Mouse (Mus musculus) intestine, embryonic 14.5 days (tissue): Measurements from ENCODE around the gene Ctps. TPM values are rescaled to one million over a fixed set of nuclear protein-coding genes. Genes with fewer than 3 reads are reported as not detected.
A peak's percentile ranks its signal among the peaks of the same experiment; 100 is the strongest.

ENCODE experiments used
- ATAC-seq: fragments of 200-750 bp; cut with Nextera tagmentation; replicated peaks from 2 replicates; pipeline ENCODE4 v1.8.0; 2017; ENCODE audit warnings: low read depth, moderate number of reproducible peaks, moderate TSS enrichment, moderate library complexity; ENCODE audit not compliant: low FRiP score, low TSS enrichment
- DNase-seq: peaks from one replicate; pipeline ENCODE4 v3.0.0-alpha.2; 2018; ENCODE audit warnings: low spot score
- H3K27ac ChIP-seq: fragments of 300-500 bp; sonication (generic); 2 replicates; pipeline ENCODE4 v1.5.1; 2014; ENCODE audit warnings: low read depth, mild to moderate bottlenecking, control low read depth
- H3K27me3 ChIP-seq: fragments of 300-500 bp; sonication (generic); replicated peaks from 2 replicates; pipeline ENCODE4 v1.6.1; 2014; ENCODE audit warnings: low read length, control low read depth; ENCODE audit not compliant: control insufficient read depth, insufficient read depth
- H3K36me3 ChIP-seq: fragments of 300-500 bp; sonication (generic); 2 replicates; pipeline ENCODE4 v1.6.1; 2014; ENCODE audit warnings: low read length, control low read depth; ENCODE audit not compliant: control insufficient read depth, insufficient read depth
- H3K4me1 ChIP-seq: fragments of 300-500 bp; sonication (generic); replicated peaks from 2 replicates; pipeline ENCODE4 v1.6.1; 2014; ENCODE audit warnings: low read length, control low read depth, mixed read lengths; ENCODE audit not compliant: control insufficient read depth, insufficient read depth
- H3K4me2 ChIP-seq: fragments of 300-500 bp; sonication (generic); 2 replicates; pipeline ENCODE4 v1.6.1; 2014; ENCODE audit warnings: low read length
- H3K4me3 ChIP-seq: fragments of 300-500 bp; sonication (generic); 2 replicates; pipeline ENCODE4 v1.5.1; 2014; ENCODE audit warnings: low read depth, low read length, control low read depth, mixed read lengths
- H3K9ac ChIP-seq: fragments of 300-500 bp; sonication (generic); 2 replicates; pipeline ENCODE4 v1.6.1; 2014; ENCODE audit warnings: mild to moderate bottlenecking, low read length
- H3K9me3 ChIP-seq: fragments of 300-500 bp; sonication (generic); 2 replicates; pipeline ENCODE4 v1.6.1; 2016; ENCODE audit warnings: low read length, control low read depth; ENCODE audit not compliant: control insufficient read depth
- WGBS: fragments of 180-500 bp; shearing (Covaris S2); extraction: QIAGEN DNeasy Blood & Tissue Kit; methylation state at CpG from one replicate; pipeline ENCODE4 v1.1.7; 2014; 5-methylcytosine and 5-hydroxymethylcytosine counted together
- polyA plus RNA-seq: library from polyadenylated mRNA; unstranded; fragments of >200 nt; fragmentation: Nextera tagmentation; extraction: Ambion mirVana; gene quantifications from 2 replicates; pipeline ENCODE4 v1.2.1, GENCODE M21; 2014

The Ctps gene
- polyA plus RNA-seq, 1 experiment from 2014 or later: 94.5 TPM

GRCm38 (mm10) chr4:120556592-120556991, 13.5 kb downstream of the Ctps start:
- Histone ChIP-seq H3K9me3 (no peaks in the 10 kb centered on the region), H3K4me2 (no peak overlapping the region), H3K4me1 (no peaks in the 10 kb centered on the region), H3K36me3 (peaks cover 96% of the 10 kb centered on the region), H3K9ac (no peak overlapping the region), H3K27ac (no peak overlapping the region), H3K4me3 (no peak overlapping the region), H3K27me3 (no peaks in the 10 kb centered on the region)
- DNase-seq (no peak), ATAC-seq (no peak)
- WGBS: 92% methylated on average over 6 of the region's 6 CpGs

- ATAC-seq: no peak
- H3K9ac ChIP-seq: no peak overlapping the region
- H3K4me3 ChIP-seq: no peak overlapping the region
- no peak overlapping the region for H3K27ac ChIP-seq
- 82% methylated on average over 1 of the region's 1 CpGs for WGBS
- DNase-seq: no peak
- no peaks in the 10 kb centered on the region for H3K9me3 ChIP-seq
- peaks cover 98% of the 10 kb centered on the region for H3K36me3 ChIP-seq
- no peak overlapping the region for H3K4me2 ChIP-seq
- H3K4me1 ChIP-seq: no peaks in the 10 kb centered on the region
- no peaks in the 10 kb centered on the region for H3K27me3 ChIP-seq
Measured at GRCm38 (mm10) chr4:120544896-120545295, 25.2 kb downstream of the Ctps start.

GRCm38 (mm10) chr4:120538664-120539063, 31.4 kb downstream of the Ctps start:
- Histone ChIP-seq H3K27ac (no peak overlapping the region), H3K36me3 (peaks cover 53% of the 10 kb centered on the region), H3K4me1 (no peaks in the 10 kb centered on the region), H3K4me3 (no peak overlapping the region), H3K9me3 (no peaks in the 10 kb centered on the region), H3K4me2 (no peak overlapping the region), H3K9ac (no peak overlapping the region), H3K27me3 (no peaks in the 10 kb centered on the region)
- WGBS: 96% methylated on average over 10 of the region's 10 CpGs
- ATAC-seq (no peak), DNase-seq (no peak)

DNA sequence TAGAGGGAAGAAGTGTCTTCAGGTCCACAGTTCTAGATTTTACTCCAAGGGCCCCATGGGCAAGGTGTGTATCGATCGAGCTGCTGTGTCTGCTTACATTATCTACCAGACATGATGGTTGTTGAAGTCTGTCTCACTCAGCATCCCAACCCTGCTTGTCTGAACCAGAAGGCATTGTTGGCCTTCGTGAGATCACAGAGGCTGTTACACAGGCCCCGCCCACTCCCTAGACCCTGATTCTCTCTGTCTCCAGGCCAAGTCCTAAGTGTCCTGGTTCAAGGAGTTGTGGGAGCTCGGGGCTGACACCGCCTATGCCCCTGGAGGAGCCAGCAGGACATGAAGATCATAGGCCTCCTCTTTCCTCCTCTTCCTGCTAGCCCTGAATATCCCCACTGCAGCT, 38.1 kb downstream of the Ctps start, which contains the start of gene Slfnl1:
Slfnl1 (plus strand) TSS at position 246 of the 400 bp plus-strand sequence.
- no peak for DNase-seq

GRCm38 (mm10) chr4:120528171-120528570, 41.9 kb downstream of the Ctps start:
- Histone ChIP-seq H3K9me3 (no peaks in the 10 kb centered on the region), H3K4me3 (no peak overlapping the region), H3K27ac (no peak overlapping the region), H3K4me2 (no peak overlapping the region), H3K4me1 (no peaks in the 10 kb centered on the region), H3K9ac (no peak overlapping the region), H3K27me3 (no peaks in the 10 kb centered on the region), H3K36me3 (peaks cover 74% of the 10 kb centered on the region)
- ATAC-seq (no peak), DNase-seq (no peak)
- 80% methylated on average over 9 of the region's 9 CpGs for WGBS

More for the DNA sequence above, 38.1 kb downstream of the Ctps start, which contains the start of gene Slfnl1:
- H3K4me3 ChIP-seq: no peak within 1 kb of the TSS
- H3K27ac ChIP-seq: no peak within 1 kb of the TSS
- no peaks in the 10 kb centered on the region for H3K27me3 ChIP-seq
- no peak within 1 kb of the TSS for H3K4me2 ChIP-seq
- no peaks in the 10 kb centered on the region for H3K9me3 ChIP-seq
- ATAC-seq: no peak
- H3K9ac ChIP-seq: no peak within 1 kb of the TSS
- H3K36me3 ChIP-seq: peaks cover 40% of the 10 kb centered on the region
- H3K4me1 ChIP-seq: no peaks in the 10 kb centered on the region
- WGBS: 84% methylated on average over 6 of the region's 6 CpGs

DNA sequence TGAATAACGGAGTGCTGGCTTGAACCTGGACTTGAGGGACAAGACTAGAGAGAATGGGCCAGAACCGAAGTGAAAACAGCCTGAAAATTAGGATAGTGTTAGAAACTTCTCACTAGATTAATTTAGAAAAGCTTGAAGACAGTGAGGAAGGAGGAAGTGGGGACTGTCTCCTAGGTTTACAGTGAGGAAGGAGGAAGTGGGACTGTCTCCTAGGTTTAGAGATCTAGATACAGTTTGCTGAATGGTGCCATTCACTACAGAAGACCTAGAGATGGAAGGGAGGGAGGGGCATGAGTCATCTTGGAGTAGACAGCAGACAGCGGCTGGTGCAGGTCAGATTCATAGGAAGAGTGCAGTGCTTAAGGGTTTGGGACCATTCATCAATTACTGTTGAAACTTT, 47.0 kb downstream of the Ctps start:
- ATAC-seq: no peak
- 92% methylated on average over 3 of the region's 3 CpGs for WGBS
- H3K9ac ChIP-seq: no peak overlapping the region
- DNase-seq: no peak
- H3K27ac ChIP-seq: no peak overlapping the region
- H3K27me3 ChIP-seq: no peaks in the 10 kb centered on the region
- no peak overlapping the region for H3K4me3 ChIP-seq
- no peaks in the 10 kb centered on the region for H3K9me3 ChIP-seq
- no peak overlapping the region for H3K4me2 ChIP-seq
- H3K36me3 ChIP-seq: peaks cover 79% of the 10 kb centered on the region
- no peaks in the 10 kb centered on the region for H3K4me1 ChIP-seq

DNA sequence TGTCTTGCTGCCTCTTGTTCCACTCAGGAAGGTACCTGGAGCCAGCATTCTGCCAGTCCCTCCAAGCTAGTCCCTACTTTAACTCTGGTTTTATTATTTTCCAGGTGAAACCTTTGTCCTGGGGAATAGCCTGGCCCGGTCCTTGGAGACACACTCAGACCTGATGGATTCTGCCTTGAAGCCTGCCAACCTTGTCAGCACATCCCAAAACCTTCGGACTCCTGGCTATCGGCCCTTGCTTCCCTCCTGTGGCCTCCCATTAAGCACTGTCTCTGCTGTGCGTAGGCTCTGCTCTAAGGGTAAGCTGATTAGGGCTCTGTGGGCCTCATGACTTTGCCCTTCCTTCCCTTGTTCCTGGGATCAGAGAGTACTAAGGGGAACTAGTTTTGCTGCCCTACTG, 47.7 kb downstream of the Ctps start:
- Histone ChIP-seq H3K27ac (no peak overlapping the region), H3K4me2 (no peak overlapping the region), H3K4me3 (no peak overlapping the region), H3K9me3 (no peaks in the 10 kb centered on the region), H3K4me1 (no peaks in the 10 kb centered on the region), H3K27me3 (no peaks in the 10 kb centered on the region), H3K9ac (no peak overlapping the region), H3K36me3 (peaks cover 82% of the 10 kb centered on the region)
- WGBS: 89% methylated on average over 4 of the region's 4 CpGs
- no peak for ATAC-seq
- no peak for DNase-seq

- H3K36me3 ChIP-seq: peaks cover 86% of the 10 kb centered on the region
- H3K27ac ChIP-seq: no peak overlapping the region
- DNase-seq (no peak), ATAC-seq (no peak)
- 90% methylated on average over 5 of the region's 5 CpGs for WGBS
- no peak overlapping the region for H3K4me3 ChIP-seq
- no peaks in the 10 kb centered on the region for H3K27me3 ChIP-seq
- no peaks in the 10 kb centered on the region for H3K9me3 ChIP-seq
- H3K4me1 ChIP-seq: no peaks in the 10 kb centered on the region
- H3K4me2 ChIP-seq: no peak overlapping the region
- no peak overlapping the region for H3K9ac ChIP-seq
Measured at GRCm38 (mm10) chr4:120521761-120522160, 48.3 kb downstream of the Ctps start.

GRCm38 (mm10) chr4:120517335-120517734, 52.7 kb downstream of the Ctps start:
- H3K9me3 ChIP-seq: no peaks in the 10 kb centered on the region
- peaks cover 59% of the 10 kb centered on the region for H3K36me3 ChIP-seq
- DNase-seq (no peak), ATAC-seq (no peak)
- WGBS: 83% methylated on average over 4 of the region's 4 CpGs
- H3K4me1 ChIP-seq: no peaks in the 10 kb centered on the region
- H3K27me3 ChIP-seq: no peaks in the 10 kb centered on the region
- no peak overlapping the region for H3K4me2 ChIP-seq
- no peak overlapping the region for H3K9ac ChIP-seq
- H3K27ac ChIP-seq: peak overlapping the region; percentile 39; the same call in 1 of the 2 replicates
- no peak overlapping the region for H3K4me3 ChIP-seq
